14 mouse cellular contexts compared by ENCODE assay signal in genomic region chr12:16869091-16869778, GRCm38 (mm10). TPM values are rescaled to one million over a fixed set of nuclear protein-coding genes. Genes with fewer than 3 reads are reported as not detected.
DNase-seq lines count a peak whose midpoint lies in the region; ATAC-seq and TF ChIP-seq lines count a peak whose summit lies in the region.
"Had no signal": no experiment of that assay in that cellular context is flagged by ENCODE, and none has a peak within 500 bp of the region (broad histone marks: within the 10 kb centered on the region; RNA-seq: fewer than 3 reads in every experiment).

No protein-coding gene starts in this region.

- no peak overlapping the region for H3K4me2 ChIP-seq in embryonic facial prominence, embryonic 13.5 days
- no peak overlapping the region for H3K4me2 ChIP-seq in limb, embryonic 12.5 days
- H3K4me2 ChIP-seq in forebrain, embryonic 11.5 days (ENCODE audit: low read depth, low read length, severe bottlenecking): no peak overlapping the region
- H3K4me2 ChIP-seq: forebrain, embryonic 13.5 days; neural tube, embryonic 12.5 days had no signal

- H3K4me1 ChIP-seq in kidney, adult 2 months (ENCODE audit: control insufficient read depth, insufficient read depth, low read length): peaks cover 20% of the 10 kb centered on the region
- peaks cover 40% of the 10 kb centered on the region for H3K4me1 ChIP-seq in brown adipose tissue, adult 24 weeks (ENCODE audit: control insufficient read depth, insufficient read depth, insufficient read length, low read length)
- H3K4me1 ChIP-seq in embryonic facial prominence, embryonic 13.5 days: peaks cover 31% of the 10 kb centered on the region
- peaks cover 32% of the 10 kb centered on the region for H3K4me1 ChIP-seq in limb, embryonic 12.5 days (replicated peaks)
- H3K4me1 ChIP-seq in forebrain, embryonic 11.5 days (replicated peaks; ENCODE audit: control insufficient read depth, insufficient read depth, low read length): peaks cover 3% of the 10 kb centered on the region; the same call in 1 of the 2 replicates
- H3K4me1 ChIP-seq: forebrain, embryonic 13.5 days had no signal

- DNase-seq in kidney, adult 2 months: no peak
- no peak for DNase-seq in kidney, adult 11 months
- no peak for DNase-seq in cerebellum, postnatal 14 days
- no peak for DNase-seq in MN1 (ENCODE audit: low spot score)
- DNase-seq in forebrain, embryonic 11.5 days (ENCODE audit: low spot score): no peak
- DNase-seq: kidney, postnatal 4 days; right cerebral cortex, postnatal 25 days; thymus, adult 18-20 months had no signal

- H3K9ac ChIP-seq in embryonic facial prominence, embryonic 13.5 days: no peak overlapping the region
- H3K9ac ChIP-seq in limb, embryonic 12.5 days (replicated peaks): no peak overlapping the region
- H3K9ac ChIP-seq in forebrain, embryonic 11.5 days (ENCODE audit: low read length): no peak overlapping the region
- H3K9ac ChIP-seq: forebrain, embryonic 13.5 days; neural tube, embryonic 12.5 days had no signal

- no peaks in the 10 kb centered on the region for H3K9me3 ChIP-seq in embryonic facial prominence, embryonic 13.5 days
- H3K9me3 ChIP-seq in limb, embryonic 12.5 days: 0 out of 2 replicates have a peak, but pooled peaks cover 3% of the 10 kb centered on the region
- H3K9me3 ChIP-seq in forebrain, embryonic 11.5 days (ENCODE audit: control insufficient read depth, low read length): no peaks in the 10 kb centered on the region; the same call in 1 of the 2 replicates
- H3K9me3 ChIP-seq: forebrain, embryonic 13.5 days; neural tube, embryonic 12.5 days had no signal

- peak overlapping the region; percentile 27 for H3K27ac ChIP-seq in kidney, adult 2 months (ENCODE audit: insufficient read depth, low read depth, low read length)
- peak overlapping the region; percentile 14; the same call in 1 of the 2 replicates for H3K27ac ChIP-seq in brown adipose tissue, adult 24 weeks (replicated peaks; ENCODE audit: low read depth, low read length)
- peak overlapping the region; percentile 89 for H3K27ac ChIP-seq in embryonic facial prominence, embryonic 13.5 days
- H3K27ac ChIP-seq in limb, embryonic 12.5 days: peak overlapping the region; percentile 94
- H3K27ac ChIP-seq in forebrain, embryonic 11.5 days (ENCODE audit: low read depth, low read length): no peak overlapping the region
- H3K27ac ChIP-seq: forebrain, embryonic 13.5 days; neural tube, embryonic 12.5 days had no signal

- no peaks in the 10 kb centered on the region for H3K36me3 ChIP-seq in kidney, adult 2 months (ENCODE audit: control insufficient read depth, insufficient read depth, low read length)
- no peaks in the 10 kb centered on the region for H3K36me3 ChIP-seq in embryonic facial prominence, embryonic 13.5 days
- H3K36me3 ChIP-seq in limb, embryonic 12.5 days: no peaks in the 10 kb centered on the region
- no peaks in the 10 kb centered on the region for H3K36me3 ChIP-seq in forebrain, embryonic 11.5 days (ENCODE audit: control insufficient read depth, insufficient read depth, low read length)
- H3K36me3 ChIP-seq: neural tube, embryonic 12.5 days had no signal

- ATAC-seq in embryonic facial prominence, embryonic 13.5 days (ENCODE audit: insufficient number of reproducible peaks, insufficient read depth, low FRiP score, low TSS enrichment, low read depth): no peak
- no peak for ATAC-seq in limb, embryonic 12.5 days (ENCODE audit: insufficient number of reproducible peaks, insufficient read depth, low FRiP score, low TSS enrichment, low read depth)
- ATAC-seq in forebrain, embryonic 11.5 days (replicated peaks; ENCODE audit: low FRiP score): no peak
- ATAC-seq: forebrain, embryonic 13.5 days had no signal

- no peak for TF ChIP-seq CTCF in kidney, adult 2 months (conservative IDR thresholded peaks at IDR 0.05; ENCODE audit: insufficient read depth, insufficient read length, low read depth, low read length)

- no peak for TF ChIP-seq POLR2A in kidney, adult 2 months (IDR thresholded peaks at IDR 0.05; ENCODE audit: low read depth, low read length)

- WGBS in kidney, adult 2 months: 82% methylated on average over 8 of the region's 8 CpGs
- whole genome bisulfite sequencing in embryonic facial prominence, embryonic 13.5 days: 62% methylated on average over 8 of the region's 8 CpGs
- WGBS in limb, embryonic 12.5 days: 60% methylated on average over 8 of the region's 8 CpGs
- 79% methylated on average over 8 of the region's 8 CpGs for WGBS in forebrain, embryonic 11.5 days

- H3K4me3 ChIP-seq in kidney, adult 2 months (ENCODE audit: insufficient read depth, low read depth, low read length): no peak overlapping the region
- H3K4me3 ChIP-seq in brown adipose tissue, adult 24 weeks (ENCODE audit: insufficient read depth, low read depth, low read length): no peak overlapping the region
- H3K4me3 ChIP-seq in embryonic facial prominence, embryonic 13.5 days: no peak overlapping the region
- H3K4me3 ChIP-seq in limb, embryonic 12.5 days (replicated peaks): no peak overlapping the region
- H3K4me3 ChIP-seq in forebrain, embryonic 11.5 days (ENCODE audit: low read depth, low read length): no peak overlapping the region
- H3K4me3 ChIP-seq: forebrain, embryonic 13.5 days; megakaryocyte, embryonic 14.5 days; neural tube, embryonic 12.5 days had no signal

- H3K27me3 ChIP-seq in kidney, adult 2 months (replicated peaks; ENCODE audit: control insufficient read depth, insufficient read depth, low read length): no peaks in the 10 kb centered on the region
- H3K27me3 ChIP-seq in embryonic facial prominence, embryonic 13.5 days: no peaks in the 10 kb centered on the region
- no peaks in the 10 kb centered on the region for H3K27me3 ChIP-seq in limb, embryonic 12.5 days
- H3K27me3 ChIP-seq in forebrain, embryonic 11.5 days (ENCODE audit: control insufficient read depth, insufficient read depth, low read length): no peaks in the 10 kb centered on the region
- H3K27me3 ChIP-seq: forebrain, embryonic 13.5 days; neural tube, embryonic 12.5 days had no signal

RNA-seq across cellular contexts. Expression of gene Rock2, which starts 25.5 kb away (rescaled TPM):
- 4.4 and 5.9 TPM in 2 replicates for polyA plus RNA-seq in kidney, adult 2 months (2012; rRNA removed)
- 31.0 and 33.4 TPM in 2 replicates for polyA plus RNA-seq in brown adipose tissue, adult 24 weeks (2012; ENCODE audit: insufficient read depth, insufficient read length, missing spikeins)
- polyA plus RNA-seq in embryonic facial prominence, embryonic 13.5 days (2015; fragmentation: Nextera tagmentation; extraction: Ambion mirVana): 14.6 and 17.6 TPM in 2 replicates
- polyA plus RNA-seq in limb, embryonic 12.5 days (2016; fragmentation: Nextera tagmentation; extraction: Ambion mirVana): 16.5 and 18.4 TPM in 2 replicates
- polyA plus RNA-seq in forebrain, embryonic 11.5 days (2014; fragmentation: Nextera tagmentation; extraction: Ambion mirVana): 15.8 and 17.9 TPM in 2 replicates

RNA-seq across cellular contexts. Expression of gene E2f6, which starts 58.5 kb away (rescaled TPM):
- polyA plus RNA-seq in kidney, adult 2 months (2012; rRNA removed): 14.7 and 15.5 TPM in 2 replicates
- 30.8 and 34.9 TPM in 2 replicates for polyA plus RNA-seq in brown adipose tissue, adult 24 weeks (2012; ENCODE audit: insufficient read depth, insufficient read length, missing spikeins)
- polyA plus RNA-seq in embryonic facial prominence, embryonic 13.5 days (2015; fragmentation: Nextera tagmentation; extraction: Ambion mirVana): 57.9 and 65.4 TPM in 2 replicates
- polyA plus RNA-seq in limb, embryonic 12.5 days (2016; fragmentation: Nextera tagmentation; extraction: Ambion mirVana): 75.8 and 76.6 TPM in 2 replicates
- 77.4 and 89.1 TPM in 2 replicates for polyA plus RNA-seq in forebrain, embryonic 11.5 days (2014; fragmentation: Nextera tagmentation; extraction: Ambion mirVana)
